Mouse (Mus musculus): ENCODE results near the gene Napa.

The Napa gene

DNA sequence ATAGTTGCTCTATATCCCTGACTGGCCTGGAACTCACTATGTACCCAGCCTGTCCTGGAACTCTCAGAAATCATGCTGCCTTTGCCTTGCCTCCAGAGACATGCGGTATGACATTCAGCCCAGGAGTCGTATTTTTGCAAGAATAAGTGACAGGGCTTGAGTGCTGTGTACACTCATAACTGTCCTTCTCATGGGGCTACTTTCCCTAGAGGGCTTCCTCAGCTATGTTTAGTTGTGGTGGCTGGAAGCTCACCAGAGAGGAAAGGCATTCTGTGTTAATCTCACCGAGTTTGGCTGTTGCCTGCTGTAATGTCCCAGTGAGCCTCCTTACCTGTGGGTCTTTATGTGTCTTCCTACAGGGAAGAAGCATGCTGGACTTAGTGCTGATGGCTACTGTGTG, 3.7 kb upstream of the Napa start:
- no peak for DNase-seq (ENCODE audit: low read depth, low spot score)

GRCm38 (mm10) chr7:16099901-16100300, 1.6 kb downstream of the Napa start:
- no peak for DNase-seq (ENCODE audit: low read depth, low spot score)

- no peak for DNase-seq (ENCODE audit: low read depth, low spot score)
Measured at GRCm38 (mm10) chr7:16101081-16101480, 2.8 kb downstream of the Napa start.

DNA sequence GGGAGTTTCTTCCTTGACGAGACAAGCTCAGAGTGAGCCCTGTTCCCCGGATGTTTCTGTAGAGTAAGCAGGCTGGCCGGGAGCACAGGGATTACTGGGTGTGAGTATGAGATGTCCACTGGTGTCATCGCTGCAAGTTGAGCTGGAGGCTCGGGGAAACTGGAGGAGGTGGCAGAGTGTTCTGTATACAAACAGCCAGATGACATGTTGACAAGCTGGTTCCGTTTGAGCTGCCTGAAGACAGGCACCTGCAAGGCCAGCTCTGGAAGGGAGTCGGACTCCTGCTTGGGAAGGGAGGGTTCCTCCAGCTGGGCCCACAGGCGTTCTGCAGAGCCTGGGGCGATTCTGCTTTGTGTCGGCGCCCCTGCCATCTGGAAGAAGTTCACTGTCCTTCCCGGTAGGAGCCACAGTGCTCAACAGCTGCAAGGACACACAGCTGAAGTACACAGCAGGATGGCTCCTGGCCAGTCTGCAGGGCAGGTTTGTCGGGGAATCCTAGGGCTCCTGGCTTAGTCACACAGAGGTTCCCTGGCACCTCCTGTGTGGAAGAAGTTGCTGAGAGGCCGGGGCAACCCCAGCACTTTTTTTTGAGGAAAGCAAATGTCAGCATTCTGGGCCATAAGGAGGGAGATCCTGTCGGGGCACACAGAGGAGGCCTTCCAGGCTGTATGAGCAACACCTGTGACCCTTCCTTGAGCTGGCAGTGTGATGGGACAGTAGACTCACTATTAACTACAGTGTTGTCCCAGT, 3.6 kb downstream of the Napa start:
- DNase-seq (ENCODE audit: low read depth, low spot score), result no peak

GRCm38 (mm10) chr7:16102686-16103226, 4.5 kb downstream of the Napa start:
- DNase-seq (ENCODE audit: low read depth, low spot score), result peak; percentile 60

DNA sequence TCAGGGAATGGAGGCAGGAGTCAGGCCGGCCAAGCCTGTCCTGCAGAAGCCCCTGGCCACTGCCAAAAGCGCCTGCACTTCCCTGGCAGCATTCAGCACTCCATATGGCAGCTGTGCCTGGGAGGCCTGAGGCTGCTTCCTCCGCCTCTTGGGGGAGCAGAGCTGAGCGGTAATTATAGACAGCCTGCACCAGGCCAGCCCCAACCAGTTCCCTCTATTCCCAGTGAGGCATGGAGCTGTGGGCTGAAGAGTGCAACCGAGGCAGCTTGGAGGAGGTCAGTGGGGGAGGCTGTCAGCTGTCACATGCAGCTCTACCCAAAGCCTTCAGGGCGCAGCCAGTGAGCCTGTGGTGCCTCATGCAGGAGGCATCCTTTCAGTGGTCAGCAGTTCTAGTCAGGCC, 5.5 kb downstream of the Napa start:
- DNase-seq (ENCODE audit: low read depth, low spot score), result peak; percentile 98

- peak; percentile 61 for DNase-seq (ENCODE audit: low read depth, low spot score)
Measured at GRCm38 (mm10) chr7:16104611-16105388, 6.5 kb downstream of the Napa start.

DNA sequence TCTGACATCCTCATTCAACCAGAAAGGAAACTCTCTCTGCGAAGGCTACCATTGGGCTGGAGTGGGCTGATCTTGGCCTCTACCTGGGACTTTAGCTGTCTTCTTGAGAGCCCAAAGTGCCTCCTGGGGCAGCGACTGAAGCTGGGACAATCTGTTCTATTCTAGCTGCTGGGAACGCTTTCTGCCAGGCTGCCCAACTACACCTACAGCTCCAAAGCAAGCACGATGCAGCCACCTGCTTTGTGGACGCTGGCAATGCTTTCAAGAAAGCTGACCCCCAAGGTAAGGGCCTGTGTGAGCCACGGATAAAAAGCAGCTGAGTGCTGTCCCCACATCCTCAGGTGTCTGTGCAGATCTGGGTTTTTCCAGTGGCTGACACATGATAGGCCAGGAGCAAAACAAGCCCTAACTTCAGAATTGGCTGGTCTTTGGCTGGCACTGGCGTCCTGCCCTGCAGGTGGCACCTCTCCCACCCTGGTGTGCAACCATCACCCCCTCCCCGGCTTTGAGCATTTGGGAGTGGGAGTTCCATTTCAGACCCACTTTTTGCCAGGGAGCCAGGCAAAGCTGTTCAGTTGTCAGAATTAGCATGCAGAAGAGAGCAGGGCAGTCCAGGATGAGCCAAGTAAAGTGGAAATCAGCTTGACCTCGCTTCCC, 10.8 kb downstream of the Napa start:
- peak; percentile 61 for DNase-seq (ENCODE audit: low read depth, low spot score)

- DNase-seq (ENCODE audit: low read depth, low spot score), result peak; percentile 76
Measured at GRCm38 (mm10) chr7:16110158-16110557, 11.9 kb downstream of the Napa start.

- peak; percentile 69 for DNase-seq (ENCODE audit: low read depth, low spot score)
Measured at GRCm38 (mm10) chr7:16111284-16112090, 13.2 kb downstream of the Napa start.

DNA sequence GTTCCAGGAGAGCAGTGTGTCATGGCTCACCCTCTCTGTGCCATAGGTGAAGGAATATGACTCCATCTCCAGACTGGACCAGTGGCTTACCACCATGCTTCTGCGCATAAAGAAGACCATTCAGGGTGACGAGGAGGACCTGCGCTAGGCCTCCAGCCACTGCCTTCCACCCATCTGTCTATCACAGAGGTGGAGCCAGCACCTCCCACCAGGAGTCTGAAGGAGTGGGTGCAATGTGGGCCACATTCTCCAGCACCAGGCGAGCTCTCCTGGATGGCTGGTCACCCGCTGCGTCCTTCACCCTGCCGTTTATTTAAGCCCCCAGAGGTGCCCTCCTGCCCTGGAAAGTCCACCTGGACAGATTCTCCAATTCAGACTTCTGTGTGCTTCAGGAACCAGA, 18.2 kb downstream of the Napa start:
- DNase-seq (ENCODE audit: low read depth, low spot score), result no peak

DNA sequence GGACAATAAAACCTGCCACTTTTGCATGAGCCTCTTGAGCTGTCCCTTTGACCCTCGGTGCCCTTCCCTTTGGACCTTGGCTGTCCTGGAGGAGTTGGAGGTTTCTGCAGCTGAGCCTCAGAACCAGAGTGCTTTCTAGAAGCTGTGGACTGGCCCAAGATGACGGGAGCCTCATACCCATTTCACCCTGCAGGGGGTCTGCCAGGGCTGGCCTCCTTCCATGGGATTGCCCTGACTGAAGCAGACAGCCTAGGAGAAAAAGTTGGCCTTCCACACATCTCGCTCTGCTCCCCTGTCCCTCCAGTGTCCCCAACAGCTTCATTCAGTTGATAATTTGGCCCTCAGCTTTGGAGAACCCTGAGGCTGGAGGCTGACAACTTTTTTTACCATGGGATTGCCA, 18.8 kb downstream of the Napa start:
- DNase-seq (ENCODE audit: low read depth, low spot score), result no peak

- peak; percentile 97 for DNase-seq (ENCODE audit: low read depth, low spot score)
Measured at GRCm38 (mm10) chr7:16119569-16120261, 21.5 kb downstream of the Napa start, which contains the start of gene Kptn. TSS of gene Kptn (plus strand) at chr7:16119895.

DNA sequence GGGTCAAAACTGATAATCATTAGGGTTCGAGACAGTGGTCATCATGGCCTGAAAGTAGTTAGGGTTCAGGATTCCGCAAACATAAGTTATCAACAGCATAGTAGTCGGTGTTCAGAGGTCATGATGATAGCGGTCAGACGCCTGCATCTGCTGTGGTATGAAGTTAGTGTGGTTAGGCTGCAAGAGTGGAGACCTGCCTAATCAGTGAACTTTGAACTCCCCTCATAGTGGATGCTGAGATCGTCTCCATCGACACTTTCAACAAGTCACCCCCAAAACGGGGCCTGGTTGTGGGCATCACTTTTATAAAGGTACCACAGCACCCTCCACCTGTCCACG, 22.0 kb downstream of the Napa start:
- no peak for DNase-seq (ENCODE audit: low read depth, low spot score)

DNA sequence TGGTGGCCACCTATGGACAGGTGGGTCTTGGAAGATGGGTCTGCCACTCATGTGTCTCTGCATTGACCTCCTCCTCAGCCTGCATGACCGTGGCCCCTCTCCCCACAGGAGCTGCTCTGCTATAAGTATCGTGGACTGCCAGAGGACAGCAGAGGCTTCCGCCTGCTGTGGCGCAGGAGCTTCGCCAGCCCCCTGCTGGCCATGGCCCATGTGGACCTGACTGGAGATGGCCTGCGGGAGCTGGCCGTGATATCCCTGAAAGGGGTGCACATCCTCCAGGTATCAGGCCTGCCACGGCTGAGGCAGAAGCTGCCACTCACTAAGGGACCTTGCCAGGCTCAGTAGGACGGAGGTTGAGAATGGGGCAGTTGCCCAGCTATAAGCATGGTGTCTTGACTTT, 27.6 kb downstream of the Napa start:
- no peak for DNase-seq (ENCODE audit: low read depth, low spot score)

GRCm38 (mm10) chr7:16128344-16128743, 30.1 kb downstream of the Napa start:
- DNase-seq (ENCODE audit: low read depth, low spot score), result peak; percentile 96

DNA sequence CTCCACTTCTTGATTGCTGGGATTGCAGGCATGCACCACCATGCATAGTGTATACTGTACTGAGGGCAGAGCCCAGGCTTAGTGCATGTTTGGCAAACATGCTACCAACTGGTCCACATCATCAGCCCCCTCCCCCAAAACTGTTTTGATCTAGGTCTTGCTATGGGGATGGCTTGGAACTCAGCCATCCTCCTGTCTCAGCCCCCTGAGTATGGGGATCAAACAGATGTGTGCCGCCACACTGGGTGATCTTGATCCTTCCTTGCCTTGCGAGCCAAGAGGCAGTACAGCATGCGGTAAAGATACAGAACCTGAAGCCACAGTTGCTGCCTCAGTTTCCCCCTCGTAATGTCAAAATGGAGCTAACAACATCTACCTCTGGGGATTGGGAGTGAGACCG, 30.6 kb downstream of the Napa start:
- no peak for DNase-seq (ENCODE audit: low read depth, low spot score)

DNA sequence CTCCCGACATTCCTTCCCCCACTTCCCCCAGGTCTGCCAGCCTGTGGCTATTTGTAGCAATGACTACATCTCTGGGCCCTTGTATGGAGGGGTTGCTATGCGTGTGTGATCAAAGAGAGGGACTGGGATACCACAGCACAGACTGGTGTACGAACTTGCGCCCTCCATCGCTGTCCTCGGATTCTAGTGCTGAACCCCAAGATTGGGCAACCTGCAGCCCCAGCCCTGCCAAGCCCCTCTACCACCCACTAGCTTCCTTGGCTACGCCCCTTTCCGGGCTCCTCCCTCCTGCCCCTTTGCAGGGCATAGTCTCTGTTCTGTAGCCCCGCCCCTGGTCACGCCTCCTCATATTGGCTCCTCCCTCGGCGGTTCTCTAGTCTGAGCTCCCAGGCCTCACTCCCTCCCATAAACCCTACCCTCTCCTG, 31.2 kb downstream of the Napa start, which contains the start of gene Slc8a2:
Slc8a2 (plus strand) TSS at position 406 of the 425 bp plus-strand sequence.
- peak; percentile 97 for DNase-seq (ENCODE audit: low read depth, low spot score)

DNA sequence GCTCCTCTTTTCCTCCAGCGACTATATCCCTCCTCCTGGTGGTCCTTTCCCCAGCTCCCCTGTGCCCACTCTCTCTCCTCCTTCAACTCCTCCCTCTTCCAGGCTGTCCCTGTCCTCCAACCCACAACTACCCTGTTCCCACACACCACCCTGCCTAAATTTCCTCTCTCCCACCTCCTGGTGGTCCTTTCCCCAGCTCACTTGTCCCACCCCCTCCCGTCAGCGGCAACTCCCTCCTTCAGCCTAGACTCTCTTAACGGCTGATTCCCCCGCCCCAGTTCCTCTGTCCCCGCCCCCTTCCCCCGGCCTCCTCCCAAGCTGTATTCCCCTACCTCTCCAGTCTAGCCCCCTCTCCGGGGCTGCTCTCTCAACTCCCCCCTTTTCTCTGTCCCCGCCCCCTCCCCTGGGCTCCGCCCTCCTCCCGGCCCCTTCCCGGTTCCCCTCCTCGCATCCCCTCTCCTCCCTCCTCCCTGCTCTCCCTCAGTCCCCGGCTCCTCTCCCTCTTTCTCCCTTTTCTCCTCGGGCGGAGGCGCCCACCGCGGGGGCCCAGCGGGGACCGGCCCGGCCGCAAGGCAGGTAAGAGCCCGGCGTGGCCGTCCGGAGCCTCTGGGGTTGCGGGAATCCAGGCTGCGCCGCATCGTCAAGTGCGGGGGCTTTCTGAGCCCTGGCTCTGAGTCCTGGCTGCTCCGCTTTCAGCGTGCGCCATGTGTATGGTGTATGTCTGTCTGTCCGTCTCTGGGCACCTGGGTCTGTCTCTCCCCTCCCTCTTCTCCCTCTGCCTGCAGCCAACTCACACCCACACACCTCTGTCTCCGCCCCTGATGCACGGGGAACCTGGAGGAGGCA, 31.8 kb downstream of the Napa start:
- DNase-seq (ENCODE audit: low read depth, low spot score), result peak; percentile 91
